Mouse (Mus musculus) Muller cell, postnatal 12 days (primary cell): ENCODE measurements at regions not wholly inside any gene's neighbourhood (a gene's known extent, or its start where the extent isn't known, plus 50 kb on each side); places are given as distances from the start of the nearest gene placed in this dataset.

ENCODE experiments used
- DNase-seq: peaks from one replicate; pipeline ENCODE4 v3.0.0-alpha.2; 2015; ENCODE audit errors: inconsistent ontology term

DNA sequence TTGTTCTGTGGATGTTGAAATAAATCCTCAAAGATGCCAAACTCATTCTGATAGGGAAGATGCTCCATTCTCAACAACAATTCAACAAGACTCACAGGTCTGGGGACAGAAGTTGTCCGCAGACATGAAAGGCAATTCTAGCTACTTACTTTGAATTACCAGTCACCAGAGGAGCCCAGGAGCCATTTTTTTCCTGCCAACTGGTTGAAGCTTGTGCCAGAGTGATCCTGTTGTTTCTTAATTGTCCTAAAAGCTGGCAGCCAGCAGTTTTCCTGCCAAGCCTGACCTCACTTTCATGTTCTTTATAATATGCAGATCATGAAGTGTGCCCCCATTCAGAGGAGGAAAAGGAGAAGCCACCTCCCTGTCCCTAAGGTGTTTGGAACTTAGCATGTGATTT, 110.0 kb upstream of the Ankrd1 start:
- peak; percentile 24 for DNase-seq

DNA sequence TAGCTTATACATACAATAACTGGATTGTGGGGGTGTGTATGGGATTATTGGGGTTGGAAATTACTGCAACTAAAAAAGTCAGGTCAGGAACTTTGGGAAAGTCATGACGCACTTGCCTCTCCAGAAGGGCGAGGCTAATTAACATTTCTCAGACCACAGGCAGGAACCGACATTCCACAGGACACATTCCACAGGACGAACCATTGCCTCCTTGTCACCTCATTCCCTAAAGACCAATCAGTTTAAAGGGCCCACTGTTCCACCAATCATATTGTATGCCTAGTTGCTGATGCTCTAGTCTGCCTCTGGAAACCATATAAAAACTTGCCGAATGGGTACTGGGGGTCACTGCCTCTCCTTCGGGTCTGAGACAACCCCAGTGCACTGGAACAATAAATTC, 113.0 kb upstream of the Pcgf5 start:
- no peak for DNase-seq

DNA sequence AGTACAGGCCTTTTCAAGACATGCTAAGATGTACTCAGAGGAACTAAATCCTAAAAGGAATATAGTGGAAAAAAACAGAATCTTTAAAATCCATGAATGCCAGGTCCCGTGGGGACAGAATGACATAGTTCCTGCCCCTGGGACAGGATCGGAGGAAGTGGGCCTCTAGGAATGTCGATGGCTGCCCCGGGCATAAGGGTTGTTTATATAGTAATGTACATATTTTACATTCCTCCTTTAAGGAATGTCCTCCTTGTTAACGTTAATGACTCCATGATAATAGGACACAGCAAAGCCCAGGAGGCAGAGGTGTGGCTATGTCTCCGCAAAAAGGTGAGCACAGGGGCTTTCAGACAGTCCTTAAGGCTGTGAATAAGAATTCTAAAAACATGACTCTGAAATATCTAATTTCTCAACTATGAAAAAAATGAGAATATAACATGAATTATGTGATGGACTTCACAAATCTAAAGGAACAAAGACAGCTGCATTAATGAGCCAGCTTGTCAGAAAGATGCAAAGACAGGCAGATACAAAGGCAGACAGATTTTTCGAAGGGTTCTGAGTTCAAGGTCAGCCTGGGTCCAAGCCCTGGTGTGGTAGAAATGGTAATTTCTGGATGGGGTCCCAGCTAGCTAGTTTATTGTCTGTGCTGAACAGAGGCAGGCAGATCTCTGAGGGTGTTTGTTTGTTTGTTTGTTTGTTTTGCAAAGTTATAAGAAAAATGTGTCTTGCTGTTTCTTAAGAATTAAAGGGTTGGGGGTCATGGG, 111.3 kb upstream of the Pcgf5 start:
- no peak for DNase-seq

DNA sequence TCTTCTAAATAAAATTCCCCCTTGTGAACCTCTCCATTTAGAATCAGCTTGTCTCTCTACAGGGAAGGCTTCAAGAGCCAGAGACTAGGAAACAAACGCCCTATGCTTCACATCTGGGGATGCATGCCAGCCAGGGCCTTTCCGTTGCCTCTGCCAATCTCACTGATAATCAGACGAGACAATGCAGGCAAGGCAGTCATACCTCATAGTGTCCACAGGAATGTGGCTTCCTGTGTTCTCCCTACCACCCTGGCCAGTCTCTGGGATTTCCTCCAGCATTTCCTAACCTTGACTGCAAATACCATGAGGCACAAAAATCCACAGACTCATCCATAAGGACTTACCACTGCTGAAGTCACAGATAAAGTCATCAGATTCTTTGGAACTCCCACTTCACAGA, 110.4 kb upstream of the Pcgf5 start:
- DNase-seq = peak; percentile 67

DNA sequence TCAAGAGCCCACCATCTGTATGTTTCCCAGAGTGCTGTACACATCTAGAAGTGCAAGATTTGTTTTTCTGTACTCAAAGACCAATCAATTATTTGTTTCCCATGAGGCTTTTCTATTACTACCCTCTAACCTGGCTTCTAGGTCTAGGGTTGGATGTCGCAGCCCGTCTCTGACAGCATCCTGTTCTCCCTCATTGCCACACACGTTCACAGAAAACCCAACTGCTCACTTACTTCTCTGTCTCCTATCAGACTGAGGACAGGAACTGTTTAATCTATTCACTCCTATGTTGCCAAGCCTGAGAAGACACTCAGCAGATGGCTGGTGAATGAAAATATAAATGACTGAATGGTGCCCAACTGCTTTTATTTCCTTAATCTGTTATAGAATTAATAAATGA, 109.6 kb upstream of the Pcgf5 start:
- DNase-seq = no peak

DNA sequence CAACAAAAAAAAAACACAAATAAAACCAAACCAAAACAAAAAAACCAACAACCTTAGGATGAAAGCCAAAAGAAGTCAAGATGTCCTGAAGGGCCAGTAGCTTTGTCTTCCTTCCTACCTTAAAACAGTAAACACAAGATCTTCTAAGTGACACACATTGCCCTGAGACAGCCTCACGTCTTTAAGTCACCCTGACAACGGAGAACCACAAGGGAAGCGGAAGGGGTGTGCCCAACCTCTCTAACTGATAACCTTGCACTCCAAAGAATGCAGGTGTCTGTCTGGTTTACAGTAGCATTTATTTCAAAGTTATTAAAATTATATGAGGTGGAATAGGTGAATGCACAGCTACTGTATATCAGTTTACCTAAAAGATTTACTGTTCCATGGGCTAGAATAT, 105.7 kb upstream of the Pcgf5 start:
- DNase-seq = no peak

DNA sequence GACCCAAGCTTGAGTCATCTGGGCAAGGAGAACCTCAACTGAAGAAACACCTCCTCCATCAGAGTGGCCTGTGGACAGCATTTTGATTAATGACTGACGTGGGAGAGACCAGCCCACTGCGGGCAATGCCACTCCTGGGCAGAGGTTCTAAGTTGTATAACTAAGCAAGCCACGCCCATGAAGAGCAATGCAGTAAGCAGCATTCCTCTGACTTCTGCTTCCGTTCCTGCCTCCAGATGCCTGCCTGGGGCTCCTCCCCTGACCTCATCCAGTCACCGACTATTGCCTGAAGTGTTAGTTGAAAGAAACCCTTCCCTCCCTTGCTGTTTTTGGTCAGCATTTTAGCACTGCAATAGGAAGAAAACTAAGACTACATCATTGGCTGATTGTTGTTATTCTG, 105.2 kb upstream of the Pcgf5 start:
- no peak for DNase-seq

- DNase-seq = no peak
Measured at GRCm38 (mm10) chr19:36252522-36252921, 95.6 kb upstream of the Pcgf5 start.

GRCm38 (mm10) chr19:36257748-36258538, 90.2 kb upstream of the Pcgf5 start:
- no peak for DNase-seq

DNA sequence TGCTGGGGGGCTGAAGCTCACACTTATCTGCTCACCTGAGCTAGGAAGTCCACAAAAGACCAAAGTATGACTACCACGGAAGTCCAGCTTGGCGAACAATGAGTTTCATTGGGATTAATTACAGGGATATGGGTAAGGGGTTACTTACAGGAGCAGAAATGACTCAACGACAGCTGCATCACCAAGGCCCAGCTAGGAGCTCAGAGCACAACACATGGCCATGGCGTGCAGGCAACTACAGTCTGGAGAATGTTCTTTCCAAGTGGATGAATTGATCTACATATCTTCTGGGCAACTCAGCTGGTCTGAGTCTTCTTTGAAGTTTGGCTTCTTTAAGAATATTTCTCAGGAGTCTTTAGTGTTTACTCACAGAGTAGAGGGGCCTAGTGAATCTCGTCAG, 86.3 kb upstream of the Pcgf5 start:
- DNase-seq = no peak

DNA sequence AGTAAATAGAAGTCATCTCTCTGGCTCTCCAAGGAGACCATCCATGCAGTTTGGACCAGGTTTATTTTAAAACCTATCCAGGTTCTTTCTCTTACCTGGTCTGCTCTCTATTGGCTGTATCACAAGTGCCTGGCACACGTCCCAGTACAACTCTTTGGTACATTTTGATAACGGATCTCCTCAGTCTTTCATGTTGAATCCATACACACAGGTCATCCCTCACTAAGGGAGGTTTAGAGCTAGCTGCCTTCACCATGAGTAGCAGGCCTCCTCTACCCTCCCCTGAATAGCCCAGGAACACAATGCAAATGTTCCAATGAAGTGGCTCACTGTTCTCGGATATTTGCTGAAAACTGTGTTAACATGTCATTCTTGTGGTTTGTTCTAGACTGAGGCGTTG, 84.2 kb upstream of the Pcgf5 start:
- DNase-seq = no peak

DNA sequence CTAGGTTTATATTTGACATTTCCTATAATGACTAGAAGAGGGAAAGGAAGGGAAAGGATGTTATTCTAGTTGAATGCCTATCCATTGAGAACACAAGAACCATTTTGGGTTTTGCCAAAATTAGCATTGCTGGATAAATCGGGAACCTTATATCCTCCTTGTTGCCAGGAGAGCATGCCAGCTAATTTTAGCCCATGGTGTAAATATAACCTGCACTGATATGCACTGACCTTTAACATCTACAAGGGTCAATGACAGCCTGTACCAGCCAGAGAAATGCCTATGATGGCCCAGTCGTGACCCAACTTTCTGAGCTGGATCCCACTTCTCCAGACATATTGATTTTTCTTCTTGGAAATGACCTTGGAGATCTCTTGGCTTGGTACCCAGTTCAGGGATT, 83.7 kb upstream of the Pcgf5 start:
- no peak for DNase-seq

DNA sequence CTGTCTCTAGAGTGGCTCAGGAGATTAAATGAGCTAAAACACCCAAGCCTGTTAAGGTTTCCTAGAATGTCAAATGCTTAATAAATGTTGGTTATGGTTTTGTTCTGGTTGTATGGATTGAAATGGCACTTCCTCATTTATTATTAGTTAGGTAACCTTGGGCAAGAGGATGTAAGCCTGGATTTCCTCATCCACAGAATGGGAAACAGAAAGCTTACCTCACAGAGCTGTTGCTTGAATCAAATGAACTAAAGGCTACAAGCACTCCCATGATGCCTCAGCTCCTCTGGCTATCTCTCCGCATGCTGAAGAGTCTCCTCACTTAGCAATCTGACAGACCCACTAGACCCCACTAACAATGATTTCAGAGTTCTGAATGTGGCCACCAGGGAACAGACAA, 82.8 kb upstream of the Pcgf5 start:
- no peak for DNase-seq

DNA sequence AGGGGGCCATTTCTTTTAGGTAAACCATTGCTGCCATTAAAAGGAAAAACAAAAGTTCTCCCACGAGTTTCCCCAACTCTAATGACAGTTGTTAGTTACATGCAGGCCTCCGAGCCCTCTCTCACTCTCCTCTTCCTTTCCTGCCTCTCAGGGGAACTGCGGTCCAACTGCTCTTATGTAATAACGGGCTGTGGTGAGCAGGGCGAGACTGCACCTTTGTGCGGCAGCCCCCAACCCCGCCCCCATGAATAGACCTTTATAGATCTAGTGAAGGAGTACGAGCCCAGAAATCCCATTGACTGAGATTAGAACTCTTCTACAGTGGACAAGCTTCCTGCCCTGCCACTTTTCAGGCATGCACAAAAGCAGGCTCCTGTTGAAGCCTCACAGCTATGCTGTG, 81.8 kb upstream of the Pcgf5 start:
- no peak for DNase-seq

GRCm38 (mm10) chr19:36273466-36273865, 74.6 kb upstream of the Pcgf5 start:
- peak; percentile 34 for DNase-seq

DNA sequence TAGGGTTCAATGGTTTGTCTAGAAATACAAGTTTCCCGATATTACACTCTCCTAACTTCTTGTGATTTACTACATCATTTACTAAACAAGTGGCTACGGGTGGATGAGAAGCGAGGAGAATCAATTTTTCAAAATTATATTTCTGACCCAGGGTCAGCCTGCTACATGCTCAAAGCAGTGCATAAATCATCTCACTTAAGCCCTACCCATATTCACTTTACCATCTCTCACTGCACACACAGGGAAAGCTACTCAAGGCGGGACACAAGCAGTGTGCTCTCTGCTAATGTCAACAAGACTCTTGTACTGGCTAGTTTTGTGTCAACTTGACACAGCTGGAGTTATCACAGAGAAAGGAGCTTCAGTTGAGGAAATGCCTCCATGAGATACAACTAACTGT, 62.6 kb upstream of the Pcgf5 start:
- DNase-seq = no peak

GRCm38 (mm10) chr19:36290778-36291177, 57.3 kb upstream of the Pcgf5 start:
- DNase-seq = peak; percentile 12

GRCm38 (mm10) chr19:36293177-36293969, 54.7 kb upstream of the Pcgf5 start:
- no peak for DNase-seq
